Mouse (Mus musculus): ENCODE data around the gene Phb.

DNA sequence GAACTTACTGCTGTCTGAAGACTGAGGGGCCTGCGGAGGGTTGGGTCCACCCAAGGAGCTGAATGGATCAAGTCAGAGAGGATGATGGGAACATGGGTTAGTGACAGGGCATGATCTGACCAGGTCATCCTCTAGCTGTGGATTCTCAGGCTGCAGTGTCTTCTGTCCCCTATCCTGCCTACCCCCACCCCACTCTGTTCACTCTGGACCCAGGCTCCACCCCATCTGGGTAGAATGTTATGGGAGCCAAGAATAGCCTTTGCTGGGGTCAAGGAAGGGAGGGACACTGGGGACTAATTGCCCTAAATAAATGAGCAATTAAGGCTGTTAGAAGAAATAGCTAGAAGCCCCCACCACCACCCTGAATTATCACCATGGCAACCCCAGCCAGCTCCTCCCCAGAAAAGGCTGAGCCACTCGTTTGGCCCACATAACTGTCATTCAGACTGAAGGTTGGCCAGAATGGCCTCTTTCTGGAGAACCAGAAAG, 33.2 kb upstream of the Phb start:
- no peak for TF ChIP-seq POLR2A (IDR thresholded peaks at IDR 0.05; ENCODE audit: borderline replicate concordance, extremely low read depth, insufficient read depth, insufficient read length, poor library complexity, severe bottlenecking)
- TF ChIP-seq CTCF (IDR thresholded peaks at IDR 0.05; ENCODE audit: borderline replicate concordance, extremely low read depth, insufficient read depth, insufficient read length): no peak

Measured in brain, embryonic 14.5 days (tissue).